Mouse (Mus musculus) urinary bladder, postnatal 4 days (tissue): Measurements from ENCODE around the gene Trnp1.

Experiments used
- DNase-seq, 2 experiments: peaks; one replicate each; pipeline ENCODE4 v3.0.0; 2021 to 2022; ENCODE audit warnings: low spot score in 2 of 2

Gene Trnp1

DNA sequence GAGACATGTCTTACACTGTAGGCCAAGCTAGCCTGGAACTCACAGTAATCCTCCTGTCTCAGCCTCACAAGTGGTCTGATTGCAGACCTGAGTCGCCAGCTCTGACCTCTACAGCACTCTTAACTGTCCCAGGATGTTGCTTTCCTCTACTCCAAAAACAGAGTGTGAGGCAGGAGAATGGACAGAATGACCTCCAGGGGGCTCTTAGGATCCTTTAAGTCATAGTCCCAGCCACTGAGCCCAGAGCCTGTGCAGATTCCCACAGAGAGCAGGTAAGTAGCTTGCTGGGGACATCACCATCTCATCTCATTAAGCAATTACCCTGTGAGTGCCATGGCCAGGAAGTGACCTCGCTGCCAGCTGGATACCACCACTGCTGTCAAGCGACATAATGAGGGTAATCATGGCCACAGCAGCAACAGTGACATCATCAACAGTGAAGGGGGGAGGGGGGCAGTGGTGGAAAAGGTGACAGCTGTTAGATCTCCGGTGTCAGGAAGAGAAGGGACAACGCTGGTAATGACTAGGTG lies 37.5 kb downstream of the Trnp1 start:
- no peak for DNase-seq

DNA sequence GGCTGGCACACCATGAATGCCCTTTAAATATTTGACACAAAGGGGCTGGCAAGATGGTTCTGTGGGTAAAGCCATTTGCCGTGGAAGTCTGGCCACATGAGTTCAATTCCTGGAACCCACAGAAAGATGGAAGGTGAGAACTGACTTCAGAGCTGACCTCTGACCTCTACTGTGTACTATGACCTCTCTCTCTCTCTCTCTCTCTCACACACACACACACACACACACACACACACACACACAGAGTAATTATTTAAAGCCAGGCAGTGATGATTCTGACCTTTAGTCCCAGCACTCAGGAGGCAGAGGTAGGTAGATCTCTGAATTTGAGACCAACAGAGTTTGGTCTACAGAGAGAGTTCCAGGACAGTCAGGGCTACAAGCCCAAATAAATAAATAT lies 38.3 kb downstream of the Trnp1 start:
- DNase-seq: no peak

DNA sequence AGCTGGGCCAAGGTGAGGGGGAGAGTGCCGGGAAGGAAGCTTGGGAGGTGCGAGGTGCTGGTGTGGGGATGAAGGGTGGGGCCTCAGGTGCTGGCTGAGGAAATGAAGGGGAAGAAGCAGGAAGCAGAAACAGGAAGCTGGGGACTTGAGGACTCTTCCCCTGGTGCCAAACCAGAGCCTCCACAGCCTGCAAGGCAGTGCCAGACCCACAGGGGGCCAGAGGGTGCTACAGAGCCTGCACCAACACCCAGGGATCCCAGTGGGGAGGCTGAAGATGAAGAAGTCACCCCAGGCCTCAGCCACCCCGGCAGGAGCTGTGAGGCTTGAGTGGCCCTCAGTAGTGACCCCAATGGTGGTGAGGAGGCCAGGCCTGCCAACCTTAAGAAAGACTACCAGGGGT lies 40.3 kb downstream of the Trnp1 start:
- DNase-seq: no peak

DNA sequence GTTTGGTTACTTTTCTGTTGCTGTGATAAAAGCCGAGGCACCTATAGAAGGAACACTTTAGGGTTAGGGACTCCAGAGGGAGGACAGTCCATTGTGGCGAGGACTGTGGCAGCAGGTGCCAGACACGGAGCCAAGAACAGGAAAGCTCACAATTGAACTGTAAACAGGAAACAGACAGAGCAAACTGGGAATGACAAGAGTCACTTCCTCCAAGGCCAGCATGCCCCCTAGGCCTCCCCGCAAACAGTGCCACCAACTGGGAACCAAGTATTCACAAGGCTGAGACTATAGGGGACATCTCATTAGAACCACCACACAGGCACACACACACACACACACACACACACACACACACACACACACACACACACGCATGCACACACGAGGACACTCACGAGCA lies 45.9 kb downstream of the Trnp1 start:
- no peak for DNase-seq

DNA sequence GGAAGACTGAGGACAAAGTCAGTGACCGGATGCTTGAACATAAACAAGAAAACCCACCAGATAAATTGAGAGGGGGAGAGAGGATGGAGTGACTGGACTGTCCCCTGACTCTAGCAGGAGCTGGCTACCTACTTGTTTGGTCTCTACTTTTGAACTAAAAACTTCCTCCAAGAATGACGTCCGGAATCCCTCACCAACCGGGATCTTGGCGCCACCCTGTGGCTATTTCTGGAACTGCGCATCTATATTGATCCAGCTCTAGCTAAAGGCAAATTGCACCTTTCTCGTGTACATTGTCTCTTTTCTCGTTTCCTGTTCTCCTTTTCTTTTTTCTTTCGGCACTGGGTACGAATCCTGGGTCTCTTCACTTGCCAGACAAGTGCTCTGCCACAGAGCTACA lies 46.8 kb downstream of the Trnp1 start:
- DNase-seq: peak; percentile 71 to 91

DNA sequence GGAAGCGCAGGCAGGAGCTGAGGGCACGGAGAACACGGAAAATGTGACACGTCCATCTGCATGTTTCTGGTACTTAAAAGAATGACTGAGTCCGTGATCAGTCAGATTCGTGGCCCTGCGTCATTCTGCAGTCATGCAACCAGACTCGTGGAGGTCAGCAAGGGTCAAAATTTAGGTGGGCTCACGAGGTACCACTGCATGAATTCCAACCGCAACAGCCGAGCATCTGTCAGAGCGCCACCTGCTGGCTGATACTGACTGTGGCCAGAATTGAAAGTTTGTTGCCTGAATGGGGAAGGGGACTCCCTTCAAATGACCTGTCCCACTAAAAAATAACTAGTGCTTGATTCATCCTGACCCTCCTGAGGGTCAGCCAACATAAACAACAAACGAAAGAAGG lies 48.6 kb downstream of the Trnp1 start:
- peak in 1 of 2 experiments; percentile 70 for DNase-seq

DNA sequence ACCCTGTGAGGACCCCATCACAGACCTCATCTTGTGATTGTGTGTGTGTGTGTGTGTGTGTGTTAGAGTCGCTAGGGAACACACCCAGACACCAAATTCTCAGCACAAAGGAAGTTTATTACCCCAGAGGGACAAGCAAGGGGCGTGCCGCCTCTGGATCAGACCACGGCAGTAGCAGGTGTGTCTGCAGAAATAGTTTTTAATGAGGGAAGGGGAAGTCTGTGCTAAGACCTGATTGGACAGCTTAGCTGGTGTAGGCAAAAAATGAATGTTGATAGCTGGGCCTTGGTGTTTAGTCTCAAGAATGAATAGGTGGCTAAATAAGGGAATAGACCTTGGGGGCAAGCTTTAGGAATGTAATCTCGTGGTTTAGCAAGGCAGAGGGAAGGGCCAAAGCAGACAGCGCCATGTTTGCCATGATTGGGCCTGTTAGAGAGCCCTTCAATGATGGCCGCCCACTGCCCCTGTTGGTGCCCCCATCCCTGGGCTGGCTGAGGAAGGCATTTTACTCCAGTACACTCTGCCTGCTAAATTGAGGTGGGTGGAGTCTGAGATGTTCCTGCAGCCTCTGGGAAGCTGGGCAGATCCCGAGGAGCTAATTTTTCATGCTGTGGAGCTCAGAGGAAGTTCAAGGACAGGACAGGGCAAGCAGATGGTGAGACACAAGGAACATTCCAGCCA lies 49.5 kb downstream of the Trnp1 start:
- DNase-seq: no peak

DNA sequence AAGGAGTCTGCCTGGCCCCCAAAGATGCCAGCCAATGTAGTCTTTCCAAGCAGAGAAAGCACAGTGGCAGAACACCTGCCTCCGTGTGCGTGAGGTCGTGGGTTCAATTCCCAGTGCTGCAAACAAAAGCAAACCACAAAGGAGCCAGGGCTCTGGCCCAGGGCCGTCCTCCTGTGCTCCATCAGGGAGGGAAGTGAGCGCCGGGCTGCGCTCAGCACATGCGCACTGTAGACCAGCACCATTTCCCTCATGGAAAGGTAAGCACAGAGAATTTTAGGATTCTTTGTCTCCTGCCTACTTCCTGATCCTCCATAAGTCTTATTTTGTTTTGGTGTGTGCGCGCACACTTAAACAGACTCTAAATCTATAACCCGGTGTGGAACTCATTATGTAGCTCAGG lies 50.4 kb downstream of the Trnp1 start:
- no peak for DNase-seq

DNA sequence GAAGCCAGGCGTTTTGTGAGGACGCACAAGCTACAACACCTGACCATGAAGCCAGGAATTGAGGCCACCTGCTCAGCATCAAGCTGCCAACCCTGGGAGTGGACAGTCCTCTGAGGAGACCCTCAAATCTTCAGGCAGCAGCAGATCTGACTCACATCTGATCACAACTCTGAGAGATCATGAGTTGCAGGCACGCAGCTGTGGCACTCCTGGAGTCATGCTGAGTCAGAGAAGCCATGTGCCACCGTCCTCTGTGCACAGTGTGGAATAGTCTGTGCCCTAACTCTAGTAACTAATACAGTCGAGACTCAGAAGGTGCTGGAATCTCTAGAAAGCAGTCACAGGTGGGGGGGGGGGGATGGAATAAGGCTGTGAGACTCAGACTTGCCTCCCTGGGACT lies 51.0 kb downstream of the Trnp1 start:
- DNase-seq: no peak

DNA sequence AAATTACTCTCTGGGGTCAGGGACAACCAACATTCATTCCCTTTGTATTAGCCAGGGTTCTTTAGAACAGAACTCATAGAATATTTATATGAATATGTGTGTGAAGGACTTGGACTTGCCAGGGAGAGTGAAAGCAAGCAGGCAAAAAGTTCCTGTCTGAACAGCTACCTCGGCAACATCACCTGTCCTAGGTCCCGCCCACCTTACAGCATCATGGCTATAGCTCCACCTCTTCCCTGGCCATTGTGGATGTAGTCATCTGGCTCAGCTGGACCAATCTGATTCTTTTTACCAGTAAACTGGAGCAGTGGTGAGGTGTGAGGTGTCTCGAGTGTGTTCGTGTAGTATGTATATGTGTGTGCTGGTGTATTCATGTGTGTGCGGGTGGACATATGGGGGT lies 52.6 kb downstream of the Trnp1 start:
- no peak for DNase-seq

DNA sequence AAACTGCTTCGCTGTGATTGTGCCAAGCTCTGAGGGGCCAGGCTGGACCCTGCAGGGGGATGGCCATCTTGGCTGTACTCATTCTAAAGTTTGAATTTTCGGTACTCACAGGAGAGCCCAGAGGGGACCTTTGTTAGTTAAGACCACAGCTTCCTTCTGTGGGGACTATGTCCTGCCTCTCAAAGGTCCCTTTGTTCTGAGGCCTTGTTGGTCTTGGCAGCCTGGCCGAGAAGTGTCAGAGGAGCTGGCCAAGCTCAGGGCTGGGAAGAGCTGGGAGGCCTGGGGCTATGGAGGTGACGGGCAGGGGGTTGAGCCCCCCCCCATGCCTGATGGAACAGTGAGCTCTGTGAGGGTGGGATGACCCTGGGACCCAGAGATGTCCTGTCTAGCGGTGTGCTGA lies 55.3 kb downstream of the Trnp1 start:
- DNase-seq: no peak

DNA sequence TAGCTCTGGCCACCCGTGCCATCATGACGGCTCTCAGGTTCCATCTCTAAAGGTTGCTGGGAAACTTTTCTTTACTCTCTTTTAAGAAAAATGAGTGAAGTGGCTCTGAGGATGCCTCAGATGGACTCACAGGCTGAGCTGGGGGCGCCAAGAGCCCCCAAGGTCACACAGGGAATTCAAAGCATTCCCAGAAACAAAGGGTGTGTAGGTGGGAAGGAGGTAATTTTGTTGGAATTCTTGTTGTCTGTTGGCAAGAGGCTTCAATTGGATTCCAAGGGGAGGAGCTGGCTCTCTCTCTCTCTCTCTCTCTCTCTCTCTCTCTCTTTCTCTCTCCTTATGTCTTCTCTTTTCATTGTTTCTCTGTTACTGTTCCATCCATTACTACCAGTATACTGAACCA lies 56.2 kb downstream of the Trnp1 start:
- no peak for DNase-seq
